Mouse (Mus musculus) lung, postnatal 0 days (tissue): ENCODE measurements at regions not wholly inside any gene's neighbourhood (a gene's known extent, or its start where the extent isn't known, plus 50 kb on each side); places are given as distances from the start of the nearest gene placed in this dataset.

ENCODE experiments used
- ATAC-seq: fragments of 200-750 bp; cut with Nextera tagmentation; 2 replicates; pipeline ENCODE4 v1.8.0; 2017; ENCODE audit warnings: moderate library complexity
- DNase-seq: peaks from one replicate; pipeline ENCODE4 v3.0.0-alpha.2; 2016; ENCODE audit warnings: low spot score
- H3K27ac ChIP-seq: fragments of 300-500 bp; sonication (generic); 2 replicates; pipeline ENCODE4 v1.5.1; 2014; ENCODE audit warnings: antibody characterized with exemption, mild to moderate bottlenecking, low read length, mixed read lengths
- H3K27me3 ChIP-seq: fragments of 300-500 bp; sonication (generic); replicated peaks from 2 replicates; pipeline ENCODE4 v1.6.1; 2014; ENCODE audit warnings: low read length, mixed read lengths; ENCODE audit not compliant: insufficient read depth
- H3K36me3 ChIP-seq: fragments of 300-500 bp; sonication (generic); 2 replicates; pipeline ENCODE4 v1.6.1; 2014; ENCODE audit warnings: low read length, mixed read lengths; ENCODE audit not compliant: insufficient read depth
- H3K4me1 ChIP-seq: fragments of 300-500 bp; sonication (generic); 2 replicates; pipeline ENCODE4 v1.6.1; 2014; ENCODE audit warnings: antibody characterized with exemption, low read depth, low read length, mixed read lengths; ENCODE audit not compliant: insufficient read depth
- H3K4me2 ChIP-seq: fragments of 300-500 bp; sonication (generic); replicated peaks from 2 replicates; pipeline ENCODE4 v1.6.1; 2014; ENCODE audit warnings: low read depth, mild to moderate bottlenecking, low read length, moderate library complexity, mixed read lengths
- H3K4me3 ChIP-seq: fragments of 300-500 bp; sonication (generic); 2 replicates; pipeline ENCODE4 v1.5.1; 2014; ENCODE audit warnings: low read depth, low read length
- H3K9ac ChIP-seq: fragments of 300-500 bp; sonication (generic); replicated peaks from 2 replicates; pipeline ENCODE4 v1.6.1; 2014; ENCODE audit warnings: low read depth, mild to moderate bottlenecking
- H3K9me3 ChIP-seq: fragments of 300-500 bp; sonication (generic); 2 replicates; pipeline ENCODE4 v1.6.1; 2016; ENCODE audit warnings: low read length, mixed read lengths
- CTCF ChIP-seq: IDR thresholded peaks from 2 replicates; pipeline ENCODE4 v1.5.1; 2016; ENCODE audit warnings: antibody characterized with exemption, mild to moderate bottlenecking
- EP300 ChIP-seq: IDR thresholded peaks from 2 replicates; pipeline ENCODE4 v1.6.1; 2016; ENCODE audit warnings: antibody characterized with exemption, mild to moderate bottlenecking, control low read depth
- WGBS: fragments of 180-500 bp; shearing (Covaris S2); extraction: QIAGEN DNeasy Blood & Tissue Kit; methylation state at CpG from one replicate; pipeline ENCODE4 v1.1.7; 2014; 5-methylcytosine and 5-hydroxymethylcytosine counted together

DNA sequence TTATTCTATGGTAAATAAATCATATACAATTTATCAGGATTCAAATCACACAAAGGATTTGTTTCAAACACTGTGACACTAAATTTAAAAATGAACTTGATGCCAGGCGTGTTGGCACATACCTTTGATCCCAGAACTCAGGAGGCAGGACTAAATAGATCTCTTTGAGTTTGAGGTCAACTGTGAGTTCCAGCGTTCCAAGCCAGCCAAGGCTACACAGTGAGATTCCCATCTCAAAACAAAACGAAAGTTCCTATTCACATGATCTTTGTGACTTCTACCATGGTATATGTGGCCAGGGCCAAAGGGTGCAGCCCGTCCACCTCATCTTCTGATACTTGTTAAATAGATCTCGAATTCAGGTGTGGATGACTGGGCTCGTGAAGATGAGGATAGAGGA lies 216.9 kb upstream of the Dio3 start:
- no peaks in the 10 kb centered on the region for H3K4me1 ChIP-seq
- DNase-seq (no peak), ATAC-seq (no peak)
- H3K36me3 ChIP-seq, result no peaks in the 10 kb centered on the region
- no peak overlapping the region for H3K9ac ChIP-seq
- H3K4me3 ChIP-seq, result no peak overlapping the region
- H3K27me3 ChIP-seq, result no peaks in the 10 kb centered on the region
- 86% methylated on average over 6 of the region's 6 CpGs for WGBS
- TF ChIP-seq CTCF (no peak), EP300 (no peak)
- no peak overlapping the region for H3K27ac ChIP-seq
- H3K4me2 ChIP-seq, result no peak overlapping the region
- H3K9me3 ChIP-seq, result no peaks in the 10 kb centered on the region

- Histone ChIP-seq H3K36me3 (no peaks in the 10 kb centered on the region), H3K9ac (no peak overlapping the region), H3K27me3 (no peaks in the 10 kb centered on the region), H3K4me1 (no peaks in the 10 kb centered on the region), H3K4me2 (no peak overlapping the region), H3K27ac (no peak overlapping the region), H3K4me3 (no peak overlapping the region), H3K9me3 (no peaks in the 10 kb centered on the region)
- TF ChIP-seq CTCF (peak; percentile 18), EP300 (no peak)
- DNase-seq (no peak), ATAC-seq (no peak)
- 49% methylated on average over 8 of the region's 8 CpGs for WGBS
These were observed 215.9 kb upstream of the Dio3 start for GRCm38 (mm10) chr12:110063013-110063412.

- Histone ChIP-seq H3K4me2 (no peak overlapping the region), H3K9ac (no peak overlapping the region), H3K4me3 (no peak overlapping the region), H3K9me3 (peaks cover 12% of the 10 kb centered on the region), H3K27me3 (no peaks in the 10 kb centered on the region), H3K36me3 (no peaks in the 10 kb centered on the region), H3K4me1 (no peaks in the 10 kb centered on the region), H3K27ac (no peak overlapping the region)
- no peak for DNase-seq
- no peak for TF ChIP-seq EP300
- no peak for TF ChIP-seq CTCF
- ATAC-seq, result no peak
- 60% methylated on average over 4 of the region's 4 CpGs for WGBS
These were observed 212.4 kb upstream of the Dio3 start for GRCm38 (mm10) chr12:110066361-110066885.

DNA sequence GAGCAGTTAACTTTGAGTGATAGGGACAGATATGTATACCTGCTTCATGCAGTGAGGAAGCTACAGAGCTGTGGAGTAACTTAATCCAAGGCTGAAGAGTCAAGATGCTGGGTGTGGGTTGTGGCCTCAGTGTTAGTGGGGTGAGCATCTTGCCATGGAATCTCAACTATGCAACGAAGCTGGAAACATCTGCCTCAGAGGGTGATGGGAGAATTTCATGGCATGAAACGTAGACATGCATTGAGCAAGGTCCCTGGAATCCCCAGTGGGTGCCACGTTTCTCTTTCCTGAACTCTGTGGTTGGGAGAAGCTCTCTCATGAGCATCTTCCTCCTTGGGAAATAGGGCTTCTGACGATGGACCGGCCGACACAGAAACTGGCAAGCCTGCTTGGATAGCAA lies 208.4 kb upstream of the Dio3 start:
- TF ChIP-seq CTCF (no peak), EP300 (no peak)
- no peak overlapping the region for H3K9ac ChIP-seq
- H3K27ac ChIP-seq, result no peak overlapping the region
- no peaks in the 10 kb centered on the region for H3K4me1 ChIP-seq
- no peaks in the 10 kb centered on the region for H3K36me3 ChIP-seq
- H3K4me2 ChIP-seq, result no peak overlapping the region
- ATAC-seq (no peak), DNase-seq (no peak)
- 75% methylated on average over 6 of the region's 6 CpGs for WGBS
- H3K27me3 ChIP-seq, result no peaks in the 10 kb centered on the region
- no peak overlapping the region for H3K4me3 ChIP-seq
- H3K9me3 ChIP-seq, result peaks cover 12% of the 10 kb centered on the region

GRCm38 (mm10) chr12:110071823-110072222 lies 207.0 kb upstream of the Dio3 start:
- H3K9ac ChIP-seq, result no peak overlapping the region
- DNase-seq (peak; percentile 91), ATAC-seq (peak; percentile 78)
- no peak overlapping the region for H3K27ac ChIP-seq
- H3K4me2 ChIP-seq, result no peak overlapping the region
- H3K4me1 ChIP-seq, result no peaks in the 10 kb centered on the region
- TF ChIP-seq CTCF (no peak), EP300 (no peak)
- no peaks in the 10 kb centered on the region for H3K27me3 ChIP-seq
- 40% methylated on average over 4 of the region's 4 CpGs for WGBS
- no peaks in the 10 kb centered on the region for H3K36me3 ChIP-seq
- H3K9me3 ChIP-seq, result peaks cover 12% of the 10 kb centered on the region
- no peak overlapping the region for H3K4me3 ChIP-seq

- TF ChIP-seq EP300 (no peak), CTCF (no peak)
- DNase-seq, result peak; percentile 14
- Histone ChIP-seq H3K4me1 (no peaks in the 10 kb centered on the region), H3K4me2 (no peak overlapping the region), H3K27ac (no peak overlapping the region), H3K9ac (no peak overlapping the region), H3K36me3 (no peaks in the 10 kb centered on the region), H3K27me3 (no peaks in the 10 kb centered on the region), H3K4me3 (no peak overlapping the region), H3K9me3 (0 out of 2 replicates have a peak, but pooled peaks cover 2% of the 10 kb centered on the region)
- no peak; the same call in none of the 2 replicates for ATAC-seq
- 63% methylated on average over 8 of the region's 8 CpGs for WGBS
These were observed 203.9 kb upstream of the Dio3 start for GRCm38 (mm10) chr12:110074921-110075320.
